23 mouse cellular contexts compared by ENCODE assay signal in the genomic region with DNA sequence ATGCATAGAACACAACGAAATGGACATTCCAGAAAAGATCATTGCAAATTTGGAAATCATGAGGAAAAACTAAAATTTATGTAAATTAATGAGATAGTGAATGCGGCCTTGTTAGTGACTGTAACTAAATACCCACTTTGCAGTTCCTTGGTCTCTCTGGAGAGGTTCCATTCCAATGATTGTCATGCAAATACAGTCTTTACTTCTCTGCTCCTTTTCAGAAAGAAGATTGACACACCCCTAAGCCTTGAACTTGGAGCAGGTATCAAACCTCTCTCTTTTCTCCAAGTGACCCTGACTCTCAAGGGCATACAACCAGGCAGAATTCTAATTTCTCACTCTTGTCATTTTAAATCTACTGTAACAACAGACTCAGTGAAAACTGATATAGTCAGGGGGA.
DNase-seq lines count a peak whose midpoint lies in the region; ATAC-seq lines count a peak whose summit lies in the region.
"Had no signal": no experiment of that assay in that cellular context is flagged by ENCODE, and none has a peak within 500 bp of the region (broad histone marks: within the 10 kb centered on the region; RNA-seq: fewer than 3 reads in every experiment).

No protein-coding gene starts in this region.

- ATAC-seq in forebrain, embryonic 11.5 days (replicated peaks; ENCODE audit: low FRiP score) = peak; percentile 65; the same call in 1 of the 2 replicates
- ATAC-seq in midbrain, embryonic 11.5 days (ENCODE audit: low FRiP score) = peak; percentile 64; the same call in 1 of the 2 replicates
- ATAC-seq in forebrain, embryonic 16.5 days = peak; percentile 64
- ATAC-seq: activated CD4-positive, CD25-positive, alpha-beta regulatory T cell, adult 4 months; CD4-positive, CD25-positive, alpha-beta regulatory T cell, adult 4 months; hindbrain, embryonic 16.5 days had no signal

- WGBS in forebrain, embryonic 11.5 days = 38% methylated on average over 2 of the region's 2 CpGs
- 50% methylated on average over 2 of the region's 2 CpGs for WGBS in forebrain, embryonic 10.5 days
- 31% methylated on average over 2 of the region's 2 CpGs for WGBS in midbrain, embryonic 11.5 days
- 55% methylated on average over 2 of the region's 2 CpGs for WGBS in midbrain, embryonic 10.5 days
- WGBS in forebrain, embryonic 16.5 days = 12% methylated on average over 2 of the region's 2 CpGs

- H3K27me3 ChIP-seq in forebrain, embryonic 11.5 days (ENCODE audit: control insufficient read depth, insufficient read depth, low read length) = no peaks in the 10 kb centered on the region
- H3K27me3 ChIP-seq in forebrain, embryonic 10.5 days (ENCODE audit: poor library complexity, severe bottlenecking) = no peaks in the 10 kb centered on the region
- no peaks in the 10 kb centered on the region for H3K27me3 ChIP-seq in midbrain, embryonic 11.5 days (ENCODE audit: control insufficient read depth, insufficient read depth, low read length)
- H3K27me3 ChIP-seq in midbrain, embryonic 10.5 days (ENCODE audit: low read depth, poor library complexity, severe bottlenecking) = no peaks in the 10 kb centered on the region
- H3K27me3 ChIP-seq in forebrain, embryonic 16.5 days (replicated peaks; ENCODE audit: control insufficient read depth, insufficient read depth, low read length) = no peaks in the 10 kb centered on the region
- H3K27me3 ChIP-seq: embryonic facial prominence, embryonic 12.5 days; heart, embryonic 13.5 days; hindbrain, embryonic 12.5 days had no signal

- DNase-seq in forebrain, embryonic 11.5 days (ENCODE audit: low spot score) = no peak
- no peak for DNase-seq in forebrain, embryonic 10.5 days (ENCODE audit: extremely low spot score, low spot score)
- DNase-seq in midbrain, embryonic 11.5 days (ENCODE audit: low spot score, missing footprints) = no peak
- DNase-seq in midbrain, embryonic 10.5 days (ENCODE audit: low spot score) = no peak
- peak; percentile 39 for DNase-seq in WW6 (ENCODE audit: low read depth, low spot score)
- no peak for DNase-seq in c-Kit-positive CD71-positive TER-119-positive erythroid progenitor cells, embryonic 14.5 days (ENCODE audit: low spot score)
- no peak for DNase-seq in adrenal gland, adult 8-10 months
- DNase-seq: adrenal gland, postnatal 25 days; B cell, adult 2 months; cerebellum, adult 11 months; cerebellum, adult 8-10 months; cerebellum, postnatal 14 days; gastrocnemius, postnatal 36 days; heart, adult 11 months; heart, postnatal 36 days; kidney, adult 11 months had no signal

- H3K36me3 ChIP-seq in forebrain, embryonic 11.5 days (ENCODE audit: control insufficient read depth, insufficient read depth, low read length) = no peaks in the 10 kb centered on the region
- no peaks in the 10 kb centered on the region for H3K36me3 ChIP-seq in forebrain, embryonic 10.5 days (replicated peaks)
- no peaks in the 10 kb centered on the region for H3K36me3 ChIP-seq in midbrain, embryonic 11.5 days (ENCODE audit: control insufficient read depth, insufficient read depth, low read length)
- no peaks in the 10 kb centered on the region for H3K36me3 ChIP-seq in midbrain, embryonic 10.5 days
- H3K36me3 ChIP-seq in forebrain, embryonic 16.5 days (ENCODE audit: control insufficient read depth, insufficient read depth) = no peaks in the 10 kb centered on the region
- H3K36me3 ChIP-seq: embryonic facial prominence, embryonic 12.5 days; heart, embryonic 13.5 days; hindbrain, embryonic 12.5 days had no signal

- no peaks in the 10 kb centered on the region for H3K9me3 ChIP-seq in forebrain, embryonic 11.5 days (ENCODE audit: control insufficient read depth, low read length)
- H3K9me3 ChIP-seq in forebrain, embryonic 10.5 days = no peaks in the 10 kb centered on the region
- no peaks in the 10 kb centered on the region for H3K9me3 ChIP-seq in midbrain, embryonic 11.5 days (ENCODE audit: control insufficient read depth, low read length)
- H3K9me3 ChIP-seq in midbrain, embryonic 10.5 days (replicated peaks) = no peaks in the 10 kb centered on the region
- no peaks in the 10 kb centered on the region for H3K9me3 ChIP-seq in forebrain, embryonic 16.5 days (ENCODE audit: control insufficient read depth, low read length)
- H3K9me3 ChIP-seq: embryonic facial prominence, embryonic 12.5 days; heart, embryonic 13.5 days; hindbrain, embryonic 12.5 days had no signal

- H3K4me3 ChIP-seq in forebrain, embryonic 11.5 days (ENCODE audit: low read depth, low read length) = no peak overlapping the region
- no peak overlapping the region for H3K4me3 ChIP-seq in forebrain, embryonic 10.5 days
- H3K4me3 ChIP-seq in midbrain, embryonic 11.5 days (ENCODE audit: low read depth, low read length) = no peak overlapping the region
- no peak overlapping the region for H3K4me3 ChIP-seq in midbrain, embryonic 10.5 days
- H3K4me3 ChIP-seq in forebrain, embryonic 16.5 days (replicated peaks; ENCODE audit: low read length) = no peak overlapping the region
- H3K4me3 ChIP-seq: embryonic facial prominence, embryonic 12.5 days; heart, embryonic 13.5 days; hindbrain, embryonic 12.5 days had no signal

- no peak overlapping the region for H3K4me2 ChIP-seq in forebrain, embryonic 11.5 days (ENCODE audit: low read depth, low read length, severe bottlenecking)
- H3K4me2 ChIP-seq in midbrain, embryonic 11.5 days = no peak overlapping the region
- no peak overlapping the region for H3K4me2 ChIP-seq in forebrain, embryonic 16.5 days (ENCODE audit: low read length)
- H3K4me2 ChIP-seq: embryonic facial prominence, embryonic 12.5 days; heart, embryonic 13.5 days; hindbrain, embryonic 12.5 days had no signal

- H3K4me1 ChIP-seq in forebrain, embryonic 11.5 days (replicated peaks; ENCODE audit: control insufficient read depth, insufficient read depth, low read length) = no peaks in the 10 kb centered on the region
- H3K4me1 ChIP-seq in forebrain, embryonic 10.5 days = peaks cover 11% of the 10 kb centered on the region; the same call in 1 of the 2 replicates
- peaks cover 10% of the 10 kb centered on the region for H3K4me1 ChIP-seq in midbrain, embryonic 11.5 days (ENCODE audit: control insufficient read depth, insufficient read depth, low read length)
- peaks cover 13% of the 10 kb centered on the region for H3K4me1 ChIP-seq in midbrain, embryonic 10.5 days
- H3K4me1 ChIP-seq in forebrain, embryonic 16.5 days (replicated peaks; ENCODE audit: control insufficient read depth, insufficient read depth, low read length) = no peaks in the 10 kb centered on the region
- H3K4me1 ChIP-seq: embryonic facial prominence, embryonic 12.5 days; heart, embryonic 13.5 days had no signal

- no peak overlapping the region for H3K27ac ChIP-seq in forebrain, embryonic 11.5 days (ENCODE audit: low read depth, low read length)
- H3K27ac ChIP-seq in forebrain, embryonic 10.5 days = no peak overlapping the region
- H3K27ac ChIP-seq in midbrain, embryonic 11.5 days (ENCODE audit: low read depth, low read length) = no peak overlapping the region
- H3K27ac ChIP-seq in midbrain, embryonic 10.5 days (replicated peaks) = no peak overlapping the region
- no peak overlapping the region for H3K27ac ChIP-seq in forebrain, embryonic 16.5 days (ENCODE audit: low read length)
- H3K27ac ChIP-seq: embryonic facial prominence, embryonic 12.5 days; heart, embryonic 13.5 days; hindbrain, embryonic 12.5 days had no signal

- H3K9ac ChIP-seq in forebrain, embryonic 11.5 days (ENCODE audit: low read length) = no peak overlapping the region
- no peak overlapping the region for H3K9ac ChIP-seq in midbrain, embryonic 11.5 days (ENCODE audit: low read length)
- no peak overlapping the region for H3K9ac ChIP-seq in forebrain, embryonic 16.5 days (replicated peaks; ENCODE audit: low read depth, low read length)
- H3K9ac ChIP-seq: embryonic facial prominence, embryonic 12.5 days; heart, embryonic 13.5 days; hindbrain, embryonic 12.5 days had no signal
